Mouse (Mus musculus): ENCODE measurements around the gene Bet1l. TPM values are rescaled to one million over a fixed set of nuclear protein-coding genes. Genes with fewer than 3 reads are reported as not detected.

Gene Bet1l
- total RNA-seq, 4 experiments from 2014 or later = 6.5 to 7.7 (median 6.8) TPM

DNA sequence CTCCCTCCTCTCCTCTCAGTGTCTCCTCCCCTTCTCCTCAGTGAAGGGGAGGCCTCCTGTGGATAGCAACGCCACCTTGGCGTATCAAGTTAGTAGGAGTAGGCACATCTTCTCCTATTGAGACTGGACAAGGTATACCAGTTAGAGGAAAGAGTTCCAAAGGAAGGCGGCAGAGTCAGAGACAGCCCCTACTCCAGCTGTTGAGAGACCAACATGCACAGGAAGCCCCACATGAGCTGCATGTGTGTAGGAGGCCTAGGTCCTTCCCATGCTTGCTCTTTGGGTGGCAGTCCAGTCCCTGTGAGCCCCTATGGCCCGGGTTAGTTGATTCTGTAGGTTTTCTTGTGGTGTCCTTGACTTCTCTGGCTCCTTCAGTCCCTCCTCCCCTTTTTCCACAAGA lies 24.0 kb downstream of the Bet1l start:
- DNase-seq (ENCODE audit: low spot score in 2 of 2) = no peak

DNA sequence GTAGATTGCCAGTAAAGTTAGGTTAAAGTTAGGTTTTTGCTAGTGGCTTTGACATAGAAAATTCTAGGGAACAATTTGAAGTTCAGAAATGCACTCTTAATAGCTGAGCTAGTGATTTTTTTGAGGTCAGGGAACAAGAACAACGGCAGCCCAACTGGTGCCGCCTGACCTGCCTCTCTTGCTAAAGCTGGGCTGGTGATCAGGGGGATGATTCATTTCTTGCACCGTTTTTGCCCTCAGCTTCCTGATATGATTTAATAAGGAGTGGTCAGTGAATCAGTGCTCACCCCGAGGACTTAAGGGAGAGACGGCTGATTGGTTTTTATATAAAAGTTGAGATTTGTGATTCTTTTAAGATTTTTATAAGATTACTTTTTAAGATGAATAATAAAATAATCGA lies 25.9 kb downstream of the Bet1l start:
- no peak for DNase-seq (ENCODE audit: low spot score in 2 of 2)

- DNase-seq (ENCODE audit: low spot score in 2 of 2) = no peak
Observed at GRCm38 (mm10) chr7:140828171-140828881, 29.1 kb downstream of the Bet1l start.

GRCm38 (mm10) chr7:140822731-140823130 lies 34.6 kb downstream of the Bet1l start:
- DNase-seq (ENCODE audit: low spot score in 2 of 2) = no peak

DNA sequence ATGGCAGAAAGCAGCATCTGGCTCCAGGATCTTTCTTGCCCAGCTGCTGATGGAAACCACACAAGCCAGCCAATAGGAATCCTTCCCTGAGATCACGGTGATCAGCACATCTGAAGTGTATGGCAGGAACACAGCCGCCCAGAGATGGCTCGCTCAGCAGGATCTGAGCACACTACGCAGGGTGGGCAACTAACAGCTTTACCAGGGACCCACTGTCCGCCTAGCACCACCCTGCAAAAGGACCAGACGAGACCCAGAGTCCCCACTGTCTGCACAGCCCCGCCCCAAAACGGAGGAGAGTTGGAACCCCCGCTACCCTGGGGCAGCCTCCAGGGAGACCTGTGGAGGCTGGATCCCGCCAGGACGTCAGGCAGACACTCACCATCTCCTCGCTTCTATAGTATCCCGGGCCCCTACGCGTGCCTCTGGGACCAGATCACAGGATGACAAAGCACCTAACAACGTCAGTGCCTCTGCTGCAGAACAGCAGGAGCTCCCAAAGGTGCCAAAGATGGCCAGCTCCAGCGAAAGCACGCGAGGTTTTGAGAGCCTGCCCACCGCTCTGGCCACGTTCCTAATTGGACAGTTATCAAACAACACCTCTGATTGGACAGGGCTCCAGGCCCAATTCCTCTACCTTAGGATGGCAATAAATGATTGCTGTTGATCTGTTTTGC lies 35.6 kb downstream of the Bet1l start, which contains the start of gene Zfp941:
Zfp941 (minus strand) TSS at position 526 of the 677 bp plus-strand sequence.
- no peak for DNase-seq (ENCODE audit: low spot score in 2 of 2)

- no peak for DNase-seq (ENCODE audit: low spot score in 2 of 2)
Observed at GRCm38 (mm10) chr7:140821305-140821652, 36.1 kb downstream of the Bet1l start.

GRCm38 (mm10) chr7:140820173-140820572 lies 37.2 kb downstream of the Bet1l start:
- no peak for DNase-seq (ENCODE audit: low spot score in 2 of 2)

DNA sequence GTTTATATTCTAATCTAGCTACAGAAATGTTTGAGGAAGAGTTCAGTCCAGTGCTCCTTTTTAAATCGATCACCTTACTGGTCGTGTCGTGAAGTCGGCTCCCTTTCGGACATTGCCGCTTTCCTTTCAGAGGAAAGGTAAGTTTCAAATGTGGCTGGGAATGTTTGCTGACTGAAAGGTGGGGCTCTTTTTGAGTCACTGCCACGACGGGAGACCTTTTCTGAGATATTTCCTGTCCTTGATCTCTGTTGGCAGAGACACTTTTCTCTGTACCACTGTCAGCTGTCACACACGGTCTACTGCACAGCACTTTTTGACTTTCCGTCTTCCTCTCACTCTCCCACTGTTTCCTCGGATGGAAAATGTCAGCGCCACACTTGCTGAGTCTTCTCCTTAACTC lies 44.5 kb downstream of the Bet1l start:
- DNase-seq (ENCODE audit: low spot score in 2 of 2) = no peak

DNA sequence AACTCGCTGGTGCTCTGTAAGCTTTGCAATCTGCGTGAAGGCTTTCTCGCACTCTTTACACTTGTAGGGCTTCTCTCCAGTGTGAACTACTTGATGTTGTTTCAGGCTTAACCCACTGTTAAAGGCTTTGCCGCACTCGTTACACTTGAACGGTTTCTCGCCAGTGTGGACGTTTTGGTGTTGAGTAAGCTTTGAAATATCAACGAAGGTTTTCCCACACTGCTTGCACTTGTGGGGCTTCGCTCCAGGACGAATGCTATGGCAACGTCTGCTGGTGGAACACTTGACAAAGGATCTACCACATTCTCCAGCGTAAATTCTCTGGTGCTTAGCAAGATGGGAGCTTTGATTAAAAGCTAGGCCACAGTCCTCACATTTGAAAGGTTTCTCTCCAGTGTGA lies 45.7 kb downstream of the Bet1l start:
- no peak for DNase-seq (ENCODE audit: low spot score in 2 of 2)

- no peak for DNase-seq (ENCODE audit: low spot score in 2 of 2)
Observed at GRCm38 (mm10) chr7:140810496-140810895, 46.9 kb downstream of the Bet1l start.

DNA sequence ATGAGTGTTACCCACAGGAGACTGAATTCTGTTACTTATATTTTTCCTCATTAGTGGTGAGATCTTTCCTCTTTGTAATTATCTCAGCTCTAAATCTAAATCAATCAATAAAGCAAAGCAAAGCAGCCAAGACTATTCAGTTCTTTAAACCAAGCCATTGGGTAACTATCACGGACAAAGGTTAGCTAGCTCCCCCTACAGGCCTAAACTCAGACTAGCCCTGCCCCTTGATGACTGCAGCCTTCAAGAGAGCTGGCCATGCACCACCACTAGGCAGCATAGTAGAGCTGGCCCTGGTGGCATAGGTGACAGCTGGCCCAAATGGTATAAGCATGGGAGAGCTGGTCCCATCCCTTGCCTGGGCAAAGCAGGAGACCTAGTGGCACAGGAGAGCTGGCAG lies 51.7 kb downstream of the Bet1l start:
- no peak for DNase-seq (ENCODE audit: low spot score in 2 of 2)

Other genes starting within 250 kb of the Bet1l start
- not detected for gene Olfr61, start 228.6 kb downstream of the Bet1l start, total RNA-seq (2022)
- gene Olfr53, start 211.1 kb downstream of the Bet1l start, total RNA-seq (2022) = not detected
- gene Olfr539, start 197.6 kb downstream of the Bet1l start, total RNA-seq (2022) = not detected
- gene Olfr45, start 175.6 kb downstream of the Bet1l start, total RNA-seq (2022) = not detected
- not detected for gene Olfr541, start 160.3 kb downstream of the Bet1l start, total RNA-seq (2022)
- gene Cyp2e1, start 93.8 kb downstream of the Bet1l start, total RNA-seq (2022) = 10 to 100 TPM in 2 of 4 experiments, 1 to 10 TPM in 2; 1.8 to 29.0 (median 8.8) TPM
- not detected for gene Syce1, start 69.7 kb downstream of the Bet1l start, total RNA-seq (2022)
- under 1 TPM in 1 of 4 experiments, not detected in 3; 0.11 TPM for gene Zfp941, start 35.4 kb downstream of the Bet1l start, total RNA-seq (2022)
- not detected for gene Urah, start 22.6 kb downstream of the Bet1l start, total RNA-seq (2022)
- gene Scgb1c1, start 12.0 kb downstream of the Bet1l start, total RNA-seq (2022) = not detected
- gene Odf3, start 9.8 kb downstream of the Bet1l start, total RNA-seq (2022) = not detected
- not detected for gene Gm45785, start 1.2 kb downstream of the Bet1l start, total RNA-seq (2022)
- gene Ric8a, start 620 bp downstream of the Bet1l start, total RNA-seq (2022) = 10 to 100 TPM; 11.8 to 13.5 (median 13.1) TPM
- gene Psmd13, start 24.4 kb upstream of the Bet1l start, total RNA-seq (2022) = 10 to 100 TPM; 85.3 to 96.3 (median 89.9) TPM
- gene Sirt3, start 24.7 kb upstream of the Bet1l start, total RNA-seq (2022) = 10 to 100 TPM; 18.7 to 23.2 (median 22.2) TPM
- 1,000 to 10,000 TPM; 1,780 to 2,019 (median 1,893) TPM for gene Cox8b, start 42.9 kb upstream of the Bet1l start, total RNA-seq (2022)
- under 1 TPM in 1 of 4 experiments, not detected in 3; 0.08 TPM for gene Nlrp6, start 63.3 kb upstream of the Bet1l start, total RNA-seq (2022)
- 1 to 10 TPM; 1.4 to 2.8 (median 2.2) TPM for gene Pgghg, start 83.8 kb upstream of the Bet1l start, total RNA-seq (2022)
- under 1 TPM in 2 of 4 experiments, not detected in 2; 0.34 to 0.53 TPM for gene Ifitm5, start 92.7 kb upstream of the Bet1l start, total RNA-seq (2022)
- not detected for gene Gm45717, start 98.4 kb upstream of the Bet1l start, total RNA-seq (2022)
- 10 to 100 TPM; 25.1 to 51.9 (median 30.1) TPM for gene Ifitm2, start 98.4 kb upstream of the Bet1l start, total RNA-seq (2022)
- gene Ifitm1, start 109.6 kb upstream of the Bet1l start, total RNA-seq (2022) = under 1 TPM; 0.34 to 0.99 (median 0.77) TPM
- 10 to 100 TPM; 20.8 to 38.8 (median 27.1) TPM for gene Ifitm3, start 153.2 kb upstream of the Bet1l start, total RNA-seq (2022)
- not detected for gene Ifitm6, start 160.3 kb upstream of the Bet1l start, total RNA-seq (2022)
- not detected for gene Gm17387, start 171.6 kb upstream of the Bet1l start, total RNA-seq (2022)
- under 1 TPM in 2 of 4 experiments, not detected in 2; 0.20 to 0.59 TPM for gene B4galnt4, start 203.5 kb upstream of the Bet1l start, total RNA-seq (2022)
- gene Pkp3, start 220.6 kb upstream of the Bet1l start, total RNA-seq (2022) = not detected
- 1 to 10 TPM; 1.4 to 1.6 (median 1.5) TPM for gene Sigirr, start 243.0 kb upstream of the Bet1l start, total RNA-seq (2022)

Data from gastrocnemius, adult 8-10 months (tissue).